Mouse (Mus musculus) midbrain, embryonic 14.5 days (tissue): ENCODE results near the gene Alk. TPM values are rescaled to one million over a fixed set of nuclear protein-coding genes. Genes with fewer than 3 reads are reported as not detected.

Experiments
- ATAC-seq: fragments of 200-750 bp; cut with Nextera tagmentation; 2 replicates; pipeline ENCODE4 v1.8.0; 2017; ENCODE audit warnings: moderate number of reproducible peaks, moderate library complexity; ENCODE audit not compliant: low FRiP score, low TSS enrichment
- DNase-seq: peaks from one replicate; pipeline ENCODE4 v3.0.0-alpha.2; 2015
- H3K27ac ChIP-seq: fragments of 300-500 bp; sonication (generic); replicated peaks from 2 replicates; pipeline ENCODE4 v1.5.1; 2014; ENCODE audit warnings: mild to moderate bottlenecking, low read depth, low read length, moderate library complexity
- H3K27me3 ChIP-seq: fragments of 300-500 bp; sonication (generic); 2 replicates; pipeline ENCODE4 v1.6.1; 2014; ENCODE audit warnings: low read length, control low read depth, mixed read lengths; ENCODE audit not compliant: control insufficient read depth, insufficient read depth
- H3K36me3 ChIP-seq: fragments of 300-500 bp; sonication (generic); 2 replicates; pipeline ENCODE4 v1.6.1; 2014; ENCODE audit warnings: low read length, control low read depth; ENCODE audit not compliant: control insufficient read depth, insufficient read depth
- H3K4me1 ChIP-seq: fragments of 300-500 bp; sonication (generic); 2 replicates; pipeline ENCODE4 v1.6.1; 2014; ENCODE audit warnings: mild to moderate bottlenecking, antibody characterized with exemption, low read length, control low read depth; ENCODE audit not compliant: control insufficient read depth, insufficient read depth
- H3K4me2 ChIP-seq: fragments of 300-500 bp; sonication (generic); 2 replicates; pipeline ENCODE4 v1.6.1; 2014; ENCODE audit warnings: mild to moderate bottlenecking, low read length, moderate library complexity
- H3K4me3 ChIP-seq: fragments of 300-500 bp; sonication (generic); replicated peaks from 2 replicates; pipeline ENCODE4 v1.5.1; 2014; ENCODE audit warnings: low read depth, low read length
- H3K9ac ChIP-seq: fragments of 300-500 bp; sonication (generic); replicated peaks from 2 replicates; pipeline ENCODE4 v1.6.1; 2014; ENCODE audit warnings: mild to moderate bottlenecking, low read length, moderate library complexity
- H3K9me3 ChIP-seq: fragments of 300-500 bp; sonication (generic); 2 replicates; pipeline ENCODE4 v1.6.1; 2016; ENCODE audit warnings: low read length, control low read depth, mixed read lengths; ENCODE audit not compliant: control insufficient read depth
- WGBS: fragments of 180-500 bp; shearing (Covaris S2); extraction: QIAGEN DNeasy Blood & Tissue Kit; methylation state at CpG from one replicate; pipeline ENCODE4 v1.1.7; 2014; 5-methylcytosine and 5-hydroxymethylcytosine counted together
- polyA plus RNA-seq: library from polyadenylated mRNA; unstranded; fragments of >200 nt; fragmentation: Nextera tagmentation; extraction: Ambion mirVana; gene quantifications from 2 replicates; pipeline ENCODE4 v1.2.1, GENCODE M21; 2014

The Alk gene
- polyA plus RNA-seq, 1 experiment from 2014 or later = 2.6 TPM

DNA sequence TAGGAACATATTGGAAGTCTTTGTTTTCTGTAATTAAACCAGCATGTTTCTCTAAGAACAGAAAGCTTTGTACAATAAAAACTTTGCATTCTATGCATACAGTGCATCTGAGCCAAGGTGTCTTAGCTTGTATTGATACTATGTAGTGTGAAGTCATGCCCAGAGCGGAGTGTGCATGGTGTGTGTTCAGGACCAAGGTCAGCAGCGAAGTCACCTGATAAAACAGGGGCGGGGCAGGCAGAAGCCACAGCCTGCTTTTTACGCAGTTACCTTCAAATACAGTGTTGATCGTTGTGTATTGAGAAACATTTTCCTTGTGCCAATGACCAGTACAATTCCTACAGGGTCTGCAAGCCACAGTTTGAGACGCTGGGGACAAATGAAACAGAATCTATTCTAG is 327.6 kb downstream of the Alk start:
- Histone ChIP-seq H3K4me1 (no peaks in the 10 kb centered on the region), H3K27me3 (no peaks in the 10 kb centered on the region), H3K4me2 (no peak overlapping the region), H3K27ac (no peak overlapping the region), H3K4me3 (no peak overlapping the region), H3K9ac (no peak overlapping the region), H3K9me3 (0 out of 2 replicates have a peak, but pooled peaks cover 6% of the 10 kb centered on the region), H3K36me3 (no peaks in the 10 kb centered on the region)
- no peak for ATAC-seq
- 83% methylated on average over 6 of the region's 6 CpGs for WGBS
- no peak for DNase-seq

DNA sequence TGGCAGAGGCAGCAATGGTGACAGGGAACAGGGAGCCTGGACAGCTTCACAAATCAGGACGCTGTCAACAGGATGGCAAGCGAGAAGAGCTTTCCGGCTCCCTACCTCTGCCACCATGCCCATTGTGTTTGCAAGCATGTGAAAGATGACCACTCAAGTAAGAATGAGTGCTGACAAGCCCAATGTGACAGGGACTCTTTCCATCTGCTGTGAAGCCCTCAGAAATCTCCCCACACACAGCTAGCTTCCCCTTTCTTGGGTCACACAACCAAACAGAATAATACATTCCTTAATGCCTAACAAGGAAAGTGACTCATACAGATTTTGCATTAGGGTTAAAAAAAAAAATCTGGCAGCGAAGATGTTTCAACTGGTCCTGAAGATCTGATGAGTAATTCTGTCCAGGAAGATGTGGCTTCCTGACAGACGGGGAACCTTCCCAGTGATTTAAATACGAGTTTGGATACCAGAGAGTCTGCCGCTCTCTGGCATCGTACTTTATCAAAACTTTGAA is 329.0 kb downstream of the Alk start:
- no peak overlapping the region for H3K27ac ChIP-seq
- no peak for DNase-seq
- no peaks in the 10 kb centered on the region for H3K27me3 ChIP-seq
- 0 out of 2 replicates have a peak, but pooled peaks cover 6% of the 10 kb centered on the region for H3K9me3 ChIP-seq
- H3K36me3 ChIP-seq = no peaks in the 10 kb centered on the region
- WGBS = 82% methylated on average over 8 of the region's 8 CpGs
- no peaks in the 10 kb centered on the region for H3K4me1 ChIP-seq
- no peak overlapping the region for H3K4me2 ChIP-seq
- no peak for ATAC-seq
- no peak overlapping the region for H3K9ac ChIP-seq
- no peak overlapping the region for H3K4me3 ChIP-seq

DNA sequence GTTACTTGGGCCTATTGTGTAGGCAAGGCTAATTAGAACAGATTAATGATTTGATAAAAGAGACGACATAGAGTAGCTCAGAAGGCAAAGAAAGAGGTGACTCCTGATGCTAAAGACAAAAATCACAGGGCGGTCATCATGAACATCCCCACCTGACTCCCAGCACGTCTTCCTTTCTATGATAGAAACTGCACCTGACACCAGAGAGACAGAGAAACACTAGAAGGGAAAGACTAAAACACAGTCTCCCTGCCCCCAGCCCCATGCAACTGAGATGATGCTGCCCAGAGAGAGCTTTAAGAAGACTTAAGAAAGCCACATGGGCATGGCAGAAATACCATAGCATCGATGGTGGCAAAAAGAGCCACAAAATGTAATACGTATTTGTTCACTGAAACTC is 330.2 kb downstream of the Alk start:
- DNase-seq (no peak), ATAC-seq (no peak)
- H3K36me3 ChIP-seq = no peaks in the 10 kb centered on the region
- H3K9me3 ChIP-seq = 0 out of 2 replicates have a peak, but pooled peaks cover 6% of the 10 kb centered on the region
- H3K4me2 ChIP-seq = no peak overlapping the region
- no peaks in the 10 kb centered on the region for H3K27me3 ChIP-seq
- H3K4me1 ChIP-seq = no peaks in the 10 kb centered on the region
- no peak overlapping the region for H3K27ac ChIP-seq
- H3K4me3 ChIP-seq = no peak overlapping the region
- no peak overlapping the region for H3K9ac ChIP-seq
- WGBS = 86% methylated on average over 5 of the region's 5 CpGs

DNA sequence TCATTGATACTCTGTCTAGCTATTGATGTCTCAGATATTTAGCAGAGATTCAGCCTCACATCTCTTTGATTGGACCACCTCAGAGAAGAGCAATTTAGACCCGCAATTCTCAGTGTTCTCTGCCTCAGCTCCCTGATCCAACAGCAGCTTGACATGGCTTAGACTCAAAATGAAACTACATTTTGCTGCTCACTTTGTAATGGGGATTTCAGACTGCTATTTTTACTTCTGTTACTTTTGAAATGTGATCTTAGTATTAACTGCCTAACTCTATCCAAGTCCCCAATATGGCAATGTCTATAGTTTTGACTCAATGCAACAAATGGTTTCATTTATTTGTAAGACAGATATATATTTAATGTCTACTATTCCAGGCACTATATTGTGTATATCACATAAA is 332.8 kb downstream of the Alk start:
- no peak overlapping the region for H3K9ac ChIP-seq
- 90% methylated on average over 1 of the region's 1 CpGs for WGBS
- no peaks in the 10 kb centered on the region for H3K36me3 ChIP-seq
- no peak for ATAC-seq
- no peak overlapping the region for H3K4me3 ChIP-seq
- no peaks in the 10 kb centered on the region for H3K4me1 ChIP-seq
- H3K27me3 ChIP-seq = no peaks in the 10 kb centered on the region
- no peak overlapping the region for H3K4me2 ChIP-seq
- DNase-seq = no peak
- no peaks in the 10 kb centered on the region for H3K9me3 ChIP-seq
- H3K27ac ChIP-seq = no peak overlapping the region

DNA sequence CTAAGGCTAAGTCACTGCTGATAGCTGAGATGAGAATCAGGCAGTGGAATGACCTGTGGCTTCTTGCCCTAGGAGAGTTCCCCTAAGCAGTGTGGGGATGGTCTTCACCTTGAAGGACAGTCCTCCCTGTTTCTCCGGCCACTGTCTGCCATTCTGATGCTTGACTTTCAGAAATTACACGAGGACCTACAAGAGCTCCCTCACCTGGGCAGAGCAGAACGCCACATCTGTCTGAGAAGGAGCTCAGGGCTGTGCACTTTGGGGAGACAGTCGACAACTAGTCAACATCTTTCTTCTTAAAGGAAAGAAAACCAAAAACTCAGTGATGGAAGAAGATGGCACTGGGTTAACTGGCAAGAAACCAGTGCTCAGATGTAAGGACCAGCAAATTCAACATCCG is 335.9 kb downstream of the Alk start:
- Histone ChIP-seq H3K27ac (no peak overlapping the region), H3K27me3 (no peaks in the 10 kb centered on the region; the same call in 1 of the 2 replicates), H3K4me1 (no peaks in the 10 kb centered on the region), H3K36me3 (no peaks in the 10 kb centered on the region), H3K9me3 (no peaks in the 10 kb centered on the region), H3K4me3 (no peak overlapping the region), H3K9ac (no peak overlapping the region), H3K4me2 (no peak overlapping the region)
- no peak for DNase-seq
- ATAC-seq = no peak
- 85% methylated on average over 5 of the region's 5 CpGs for WGBS

DNA sequence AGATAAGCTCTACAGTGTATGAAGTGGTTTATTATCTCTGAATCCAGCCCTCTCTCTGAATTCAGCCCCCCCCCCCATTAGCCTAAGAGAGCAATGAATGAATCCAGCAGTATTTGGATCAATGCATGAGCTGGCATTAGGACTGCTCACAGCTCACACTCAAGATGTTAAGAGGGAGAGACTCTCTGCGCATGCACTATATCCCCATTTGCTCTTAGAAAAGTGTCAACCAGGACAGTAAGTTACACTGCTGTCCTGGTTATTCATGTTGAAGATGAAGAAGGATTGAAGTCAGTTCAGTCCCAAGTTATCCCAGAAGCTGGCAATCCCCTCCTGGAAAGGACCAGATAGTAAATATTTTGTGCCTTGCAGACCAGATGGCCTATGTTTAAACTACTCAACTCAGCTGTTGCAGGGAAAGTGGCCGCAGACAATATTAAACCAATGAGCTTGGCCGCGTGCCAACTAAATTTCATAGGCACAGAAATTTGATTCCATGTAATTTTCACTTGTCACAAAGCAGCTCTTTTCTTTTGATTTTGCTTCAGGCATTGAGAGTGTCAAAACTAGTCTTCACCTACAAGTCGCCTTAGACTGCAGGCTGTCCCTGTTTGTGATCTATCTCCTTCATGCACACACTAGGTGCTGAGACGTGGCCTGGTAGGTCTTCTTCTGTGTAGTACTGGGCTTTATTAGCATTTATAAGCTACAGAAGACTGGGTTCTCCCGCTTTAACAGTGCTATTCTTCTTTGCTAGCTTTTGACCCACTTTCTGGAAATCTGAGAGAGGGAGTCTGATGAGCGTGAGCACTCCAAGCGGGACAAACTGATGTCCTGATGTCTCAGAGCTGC is 339.0 kb downstream of the Alk start:
- 88% methylated on average over 9 of the region's 9 CpGs for WGBS
- Histone ChIP-seq H3K4me3 (no peak overlapping the region), H3K4me1 (no peaks in the 10 kb centered on the region), H3K27me3 (no peaks in the 10 kb centered on the region; the same call in 1 of the 2 replicates), H3K9me3 (no peaks in the 10 kb centered on the region), H3K27ac (no peak overlapping the region), H3K36me3 (no peaks in the 10 kb centered on the region), H3K4me2 (no peak overlapping the region), H3K9ac (no peak overlapping the region)
- no peak for ATAC-seq
- peak; percentile 56 for DNase-seq

DNA sequence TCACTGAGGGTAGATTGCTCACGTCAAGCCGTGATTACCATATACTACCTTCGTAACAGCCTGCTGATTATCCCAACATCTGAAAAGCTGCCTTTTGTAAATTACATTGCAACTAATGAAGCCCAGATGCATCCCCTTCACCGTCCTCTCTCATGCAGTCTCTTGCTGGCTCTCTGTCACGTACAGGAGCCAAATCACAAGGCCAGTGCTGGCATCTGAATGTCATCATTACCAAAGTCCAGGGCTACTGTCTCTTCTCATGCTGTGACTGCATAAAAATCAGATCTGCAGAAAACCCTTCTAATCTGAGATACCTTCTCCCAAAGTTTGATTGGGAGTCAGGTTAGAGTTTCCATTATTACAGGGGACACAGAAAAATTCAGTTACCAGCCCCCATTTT is 351.0 kb downstream of the Alk start:
- DNase-seq (no peak), ATAC-seq (no peak)
- 77% methylated on average over 5 of the region's 5 CpGs for WGBS

DNA sequence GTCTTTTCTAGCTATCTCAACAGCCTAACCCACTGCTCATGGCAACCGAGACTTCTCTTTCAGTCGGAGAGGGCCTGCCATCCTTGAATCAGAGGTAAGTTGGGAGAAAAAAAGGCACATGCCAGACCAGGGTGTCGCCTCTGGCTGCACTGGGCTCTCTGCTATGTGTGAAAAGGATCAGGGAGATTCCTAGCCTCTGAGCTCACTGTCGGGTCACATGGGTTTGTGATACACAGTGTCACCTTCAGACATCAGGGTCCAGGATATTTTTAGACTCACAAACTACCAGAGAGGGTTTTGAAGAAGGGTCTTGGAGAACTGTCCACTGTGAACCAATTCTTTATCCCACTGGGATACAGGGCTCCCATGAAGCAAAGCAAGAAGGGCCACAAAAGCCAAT is 352.9 kb downstream of the Alk start:
- no peaks in the 10 kb centered on the region for H3K27me3 ChIP-seq
- H3K4me1 ChIP-seq = no peaks in the 10 kb centered on the region
- DNase-seq (no peak), ATAC-seq (no peak)
- no peak overlapping the region for H3K9ac ChIP-seq
- 82% methylated on average over 4 of the region's 4 CpGs for WGBS
- no peak overlapping the region for H3K4me3 ChIP-seq
- H3K36me3 ChIP-seq = no peaks in the 10 kb centered on the region
- no peaks in the 10 kb centered on the region for H3K9me3 ChIP-seq
- no peak overlapping the region for H3K27ac ChIP-seq
- no peak overlapping the region for H3K4me2 ChIP-seq

More for the DNA sequence above, 351.0 kb downstream of the Alk start:
- no peaks in the 10 kb centered on the region for H3K27me3 ChIP-seq
- no peaks in the 10 kb centered on the region for H3K36me3 ChIP-seq
- H3K4me3 ChIP-seq = no peak overlapping the region
- no peaks in the 10 kb centered on the region for H3K9me3 ChIP-seq
- no peak overlapping the region for H3K27ac ChIP-seq
- H3K4me1 ChIP-seq = no peaks in the 10 kb centered on the region
- no peak overlapping the region for H3K4me2 ChIP-seq
- H3K9ac ChIP-seq = no peak overlapping the region
